ENCODE assay signal across 23 mouse cellular contexts in genomic region chr9:48284221-48284620, GRCm38 (mm10).
DNase-seq lines count a peak whose midpoint lies in the region; ATAC-seq and TF ChIP-seq lines count a peak whose summit lies in the region.
"Had no signal": no experiment of that assay in that cellular context is flagged by ENCODE, and none has a peak within 500 bp of the region (broad histone marks: within the 10 kb centered on the region; RNA-seq: fewer than 3 reads in every experiment).

No protein-coding gene starts in this region.

- no peaks in the 10 kb centered on the region for H3K27me3 ChIP-seq in liver, adult 2 months (ENCODE audit: control insufficient read depth, insufficient read depth, low read length)
- H3K27me3 ChIP-seq in liver, embryonic 11.5 days (replicated peaks; ENCODE audit: control insufficient read depth, insufficient read depth, low read length), result no peaks in the 10 kb centered on the region
- H3K27me3 ChIP-seq: CH12.LX, Patski had no signal

- no peak overlapping the region for H3K4me2 ChIP-seq in liver, embryonic 11.5 days

- peak overlapping the region; percentile 64 for H3K27ac ChIP-seq in liver, adult 2 months (replicated peaks; ENCODE audit: insufficient read depth, low read depth, low read length)
- H3K27ac ChIP-seq in liver, embryonic 11.5 days (ENCODE audit: low read depth, low read length), result no peak overlapping the region

- H3K36me3 ChIP-seq in liver, adult 2 months (ENCODE audit: control insufficient read depth, insufficient read depth, low read length), result no peaks in the 10 kb centered on the region
- no peaks in the 10 kb centered on the region for H3K36me3 ChIP-seq in liver, embryonic 11.5 days (ENCODE audit: control insufficient read depth, insufficient read depth, low read length)
- H3K36me3 ChIP-seq: G1E had no signal

- peaks cover 12% of the 10 kb centered on the region for H3K4me1 ChIP-seq in liver, adult 2 months (ENCODE audit: control insufficient read depth, insufficient read depth, low read length)
- H3K4me1 ChIP-seq in liver, embryonic 11.5 days (replicated peaks; ENCODE audit: control insufficient read depth, insufficient read depth, low read length), result no peaks in the 10 kb centered on the region

- H3K9ac ChIP-seq in liver, adult 2 months (ENCODE audit: low read depth, low read length), result no peak overlapping the region
- no peak overlapping the region for H3K9ac ChIP-seq in liver, embryonic 11.5 days (ENCODE audit: low read depth, low read length)

- TF ChIP-seq CTCF in liver, adult 2 months (IDR thresholded peaks at IDR 0.05; ENCODE audit: low read depth, low read length), result peak; percentile 52; the same call in 1 of the 2 replicates
- TF ChIP-seq CTCF in brain, embryonic 14.5 days (IDR thresholded peaks at IDR 0.05; ENCODE audit: borderline replicate concordance, extremely low read depth, insufficient read depth, insufficient read length), result no peak

- 25% methylated on average over 8 of the region's 8 CpGs for WGBS in liver, adult 2 months
- WGBS in liver, embryonic 11.5 days, result 79% methylated on average over 8 of the region's 8 CpGs

- no peak overlapping the region for H3K4me3 ChIP-seq in liver, adult 2 months (ENCODE audit: insufficient read depth, low read depth, low read length)
- H3K4me3 ChIP-seq in liver, embryonic 11.5 days (ENCODE audit: low read depth, low read length), result no peak overlapping the region

- TF ChIP-seq POLR2A in liver, adult 2 months (IDR thresholded peaks at IDR 0.05; ENCODE audit: extremely low read depth, insufficient read depth, low read length), result no peak
- no peak for TF ChIP-seq POLR2A in brain, embryonic 14.5 days (IDR thresholded peaks at IDR 0.05; ENCODE audit: borderline replicate concordance, extremely low read depth, insufficient read depth, insufficient read length, poor library complexity, severe bottlenecking)

- H3K79me2 ChIP-seq in liver, adult 2 months (ENCODE audit: control insufficient read depth, insufficient read depth, low read length), result no peaks in the 10 kb centered on the region

- no peaks in the 10 kb centered on the region for H3K9me3 ChIP-seq in liver, embryonic 11.5 days (ENCODE audit: control insufficient read depth, low read length)
- H3K9me3 ChIP-seq: G1E had no signal

- peak; percentile 23 for DNase-seq in heart, adult 11 months
- DNase-seq in heart, adult 9 months (ENCODE audit: low spot score in 2 of 2), result no peak
- peak; percentile 94 for DNase-seq in liver, adult 2 months (ENCODE audit: extremely low read depth, low read depth, low spot score)
- DNase-seq in liver, embryonic 11.5 days (ENCODE audit: low spot score), result no peak
- peak; percentile 5 for DNase-seq in brain, embryonic 14.5 days (ENCODE audit: low read depth)
- no peak for DNase-seq in adrenal gland, postnatal 4 days (ENCODE audit: low spot score in 2 of 2)
- DNase-seq: adrenal gland, adult 2 months; adrenal gland, adult 8-10 months; adrenal gland, postnatal 10 days; adrenal gland, postnatal 14 days; adrenal gland, postnatal 25 days; adrenal gland, postnatal 36 days; B cell, adult 2 months; cerebellum, adult 11 months; cerebellum, adult 11-12 months; cerebellum, adult 18-20 months; cerebellum, adult 2 months; cerebellum, adult 8-10 months had no signal

- no peak for ATAC-seq in liver, embryonic 11.5 days (replicated peaks; ENCODE audit: low FRiP score)
- ATAC-seq: activated CD4-positive, CD25-positive, alpha-beta regulatory T cell, adult 4 months; CD4-positive, CD25-positive, alpha-beta regulatory T cell, adult 4 months; Patski had no signal

Comparison
In these comparisons a context has a peak if more than half of its experiments do, and no peak if none do; other contexts are left out.
1. DNase-seq: peak in heart, adult 11 months (single experiment), liver, adult 2 months (single experiment) and brain, embryonic 14.5 days (single experiment); none in heart, adult 9 months (0 of 2), liver, embryonic 11.5 days (single experiment) and adrenal gland, postnatal 4 days (0 of 2).